Mouse (Mus musculus): ENCODE results near the gene Sgce. TPM values are rescaled to one million over a fixed set of nuclear protein-coding genes. Genes with fewer than 3 reads are reported as not detected.
"Not testable (repeated sequence)": the region's sequence is repeated elsewhere in the genome, so short reads cannot be mapped to it uniquely, and the experiment has no call there.

The Sgce gene
- polyA plus RNA-seq, 1 experiment from 2014 or later, result 79.9 TPM

DNA sequence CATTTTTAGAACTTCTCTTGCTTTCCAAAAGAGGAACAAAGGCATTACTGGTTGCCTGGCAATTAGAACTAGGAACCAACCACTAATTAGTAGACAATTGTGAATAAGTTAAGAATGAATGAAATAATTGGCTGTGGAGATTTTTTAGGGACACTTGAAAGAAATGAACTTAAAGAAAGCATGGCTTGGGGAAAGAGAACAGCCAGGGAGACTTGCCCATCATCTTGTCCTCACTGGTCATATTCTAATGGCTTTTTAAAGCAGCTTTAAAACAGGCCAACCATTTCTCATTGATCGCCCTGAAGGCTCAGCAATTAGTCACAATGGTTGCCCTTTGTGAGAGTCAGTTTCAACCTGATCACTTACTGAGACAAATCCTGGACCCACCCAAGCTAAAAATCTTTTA is 69.6 kb downstream of the Sgce start:
- Histone ChIP-seq H3K4me1 (no peaks in the 10 kb centered on the region), H3K4me2 (no peak overlapping the region), H3K27ac (no peak overlapping the region), H3K36me3 (no peaks in the 10 kb centered on the region), H3K9ac (no peak overlapping the region), H3K9me3 (no peaks in the 10 kb centered on the region), H3K4me3 (no peak overlapping the region), H3K27me3 (no peaks in the 10 kb centered on the region)
- no peak for ATAC-seq (ENCODE audit: insufficient number of reproducible peaks, low FRiP score, low TSS enrichment, low read depth)
- 69% methylated on average over 1 of the region's 1 CpGs for WGBS

DNA sequence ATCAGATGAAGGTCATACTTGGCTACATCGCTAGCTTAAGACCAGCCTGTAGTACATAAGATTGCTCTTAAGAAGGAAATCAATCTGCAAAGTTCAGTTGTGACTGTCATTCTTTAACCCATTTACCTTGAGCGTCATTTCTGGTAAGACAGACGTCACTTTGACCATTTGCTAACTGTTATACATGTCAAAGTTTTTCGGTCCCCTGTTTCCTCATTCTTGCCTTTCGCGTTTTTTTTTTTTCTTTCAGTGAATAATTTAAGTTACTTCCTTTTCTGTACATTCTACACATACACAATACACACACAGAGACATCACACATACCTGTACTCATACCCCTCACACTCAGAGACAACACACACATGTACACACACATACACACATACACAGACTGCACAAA is 81.9 kb downstream of the Sgce start:
- Histone ChIP-seq H3K4me1 (no peaks in the 10 kb centered on the region), H3K9ac (no peak overlapping the region), H3K36me3 (no peaks in the 10 kb centered on the region), H3K27ac (no peak overlapping the region), H3K27me3 (no peaks in the 10 kb centered on the region), H3K9me3 (no peaks in the 10 kb centered on the region), H3K4me2 (no peak overlapping the region), H3K4me3 (no peak overlapping the region)
- 85% methylated on average over 6 of the region's 6 CpGs for WGBS
- ATAC-seq (ENCODE audit: insufficient number of reproducible peaks, low FRiP score, low TSS enrichment, low read depth), result no peak

- Histone ChIP-seq H3K27ac (no peak overlapping the region), H3K9me3 (no peaks in the 10 kb centered on the region), H3K4me1 (no peaks in the 10 kb centered on the region), H3K27me3 (no peaks in the 10 kb centered on the region), H3K9ac (no peak overlapping the region), H3K36me3 (no peaks in the 10 kb centered on the region), H3K4me2 (no peak overlapping the region), H3K4me3 (no peak overlapping the region)
- 51% methylated on average over 2 of the region's 2 CpGs for WGBS
- no peak for ATAC-seq (ENCODE audit: insufficient number of reproducible peaks, low FRiP score, low TSS enrichment, low read depth)
Measured at GRCm38 (mm10) chr6:4664313-4664712, 82.7 kb downstream of the Sgce start.

DNA sequence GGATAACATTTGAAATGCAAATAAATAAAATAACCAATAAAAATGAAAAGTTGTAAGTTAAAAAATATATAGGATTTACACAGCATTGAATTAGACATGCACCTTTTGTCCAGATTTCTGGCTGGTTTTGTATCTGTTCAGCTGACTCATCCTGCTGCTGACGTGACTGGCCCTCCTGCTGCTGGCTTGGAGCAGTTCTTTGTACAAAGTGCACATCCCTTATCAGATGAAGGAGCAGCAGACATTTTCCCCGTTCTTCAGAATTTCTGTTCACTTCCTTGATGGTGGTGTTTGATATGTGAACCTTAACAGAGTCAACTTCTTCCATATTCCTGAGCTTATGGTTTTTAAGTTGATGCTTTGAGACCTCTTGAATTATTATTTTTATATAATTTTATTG is 83.5 kb downstream of the Sgce start:
- Histone ChIP-seq H3K4me2 (no peak overlapping the region), H3K9me3 (no peaks in the 10 kb centered on the region), H3K4me1 (no peaks in the 10 kb centered on the region), H3K36me3 (no peaks in the 10 kb centered on the region), H3K4me3 (no peak overlapping the region), H3K9ac (no peak overlapping the region), H3K27ac (no peak overlapping the region), H3K27me3 (no peaks in the 10 kb centered on the region)
- no peak for ATAC-seq (ENCODE audit: insufficient number of reproducible peaks, low FRiP score, low TSS enrichment, low read depth)
- WGBS, result 68% methylated on average over 2 of the region's 2 CpGs

DNA sequence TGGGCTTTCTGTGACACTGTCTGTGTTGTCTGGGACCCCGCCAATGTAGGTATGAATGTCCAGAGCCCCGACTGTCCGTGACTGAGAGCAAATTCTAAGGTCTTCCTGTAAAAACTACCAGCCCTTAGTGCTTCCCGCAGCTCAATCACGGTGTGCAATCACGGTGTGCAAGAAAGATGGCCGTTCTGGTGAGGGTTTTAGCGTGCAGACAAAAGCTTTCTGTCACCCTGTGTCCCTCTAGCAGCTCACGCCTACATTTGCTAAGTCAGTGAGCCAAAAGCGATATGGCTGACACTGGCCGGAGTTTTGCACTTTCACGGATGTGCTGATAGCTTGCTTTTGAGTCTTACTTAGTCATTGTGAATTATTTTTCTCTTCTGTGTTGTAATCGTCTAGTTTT is 88.1 kb downstream of the Sgce start:
- no peak overlapping the region for H3K4me3 ChIP-seq
- H3K4me2 ChIP-seq, result no peak overlapping the region
- H3K36me3 ChIP-seq, result no peaks in the 10 kb centered on the region
- no peak for ATAC-seq (ENCODE audit: insufficient number of reproducible peaks, low FRiP score, low TSS enrichment, low read depth)
- no peak overlapping the region for H3K27ac ChIP-seq
- H3K27me3 ChIP-seq, result no peaks in the 10 kb centered on the region
- no peaks in the 10 kb centered on the region for H3K9me3 ChIP-seq
- WGBS, result 86% methylated on average over 13 of the region's 13 CpGs
- H3K4me1 ChIP-seq, result no peaks in the 10 kb centered on the region
- no peak overlapping the region for H3K9ac ChIP-seq

DNA sequence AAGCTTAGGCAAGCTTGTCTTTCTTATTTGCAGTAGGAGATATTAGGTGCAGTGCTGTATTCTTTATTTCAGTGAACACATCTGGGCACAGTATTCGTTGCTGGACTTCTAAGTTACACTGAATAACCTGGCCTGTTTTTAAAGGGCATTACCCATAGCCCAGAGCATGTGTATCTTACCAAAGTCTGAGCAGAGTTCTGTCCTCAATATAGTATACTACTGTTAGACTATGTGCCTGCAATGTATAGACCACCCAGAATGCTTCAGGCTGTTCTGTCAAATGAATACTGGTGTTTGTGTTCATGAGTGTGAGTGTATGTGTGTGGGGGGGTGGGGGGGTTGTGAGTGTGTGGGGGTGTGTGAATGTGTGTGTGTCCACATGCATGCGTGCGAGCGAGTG is 91.1 kb downstream of the Sgce start:
- Histone ChIP-seq H3K4me1 (no peaks in the 10 kb centered on the region), H3K36me3 (no peaks in the 10 kb centered on the region), H3K27ac (no peak overlapping the region), H3K27me3 (no peaks in the 10 kb centered on the region), H3K9ac (no peak overlapping the region), H3K9me3 (no peaks in the 10 kb centered on the region; the same call in 1 of the 2 replicates), H3K4me3 (no peak overlapping the region), H3K4me2 (no peak overlapping the region)
- no peak for ATAC-seq (ENCODE audit: insufficient number of reproducible peaks, low FRiP score, low TSS enrichment, low read depth)
- 78% methylated on average over 4 of the region's 4 CpGs for WGBS

DNA sequence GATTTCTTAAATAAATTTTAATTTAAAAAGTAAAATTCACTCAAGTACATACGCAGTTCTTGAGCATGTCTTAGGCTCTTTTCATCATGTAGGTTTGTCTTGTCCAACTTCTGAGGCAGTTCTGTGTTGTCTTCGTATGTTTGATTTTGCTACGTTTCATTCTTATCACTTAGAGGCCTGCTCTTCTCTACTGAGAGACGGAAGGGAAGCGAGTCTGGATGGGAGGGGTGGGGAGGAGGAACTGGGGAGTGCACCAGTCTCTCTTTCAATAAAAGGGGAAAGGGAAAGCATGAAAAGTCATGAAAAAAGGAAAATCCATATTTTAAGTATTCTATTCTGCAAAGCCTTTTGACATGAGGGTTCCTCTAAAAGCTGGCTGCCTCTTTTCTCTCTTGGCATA is 91.5 kb downstream of the Sgce start:
- no peak overlapping the region for H3K4me3 ChIP-seq
- WGBS, result 65% methylated on average over 5 of the region's 5 CpGs
- no peak overlapping the region for H3K4me2 ChIP-seq
- H3K4me1 ChIP-seq, result no peaks in the 10 kb centered on the region
- H3K27ac ChIP-seq, result no peak overlapping the region
- ATAC-seq (ENCODE audit: insufficient number of reproducible peaks, low FRiP score, low TSS enrichment, low read depth), result no peak
- no peaks in the 10 kb centered on the region for H3K36me3 ChIP-seq
- H3K9ac ChIP-seq, result no peak overlapping the region
- no peaks in the 10 kb centered on the region for H3K27me3 ChIP-seq
- no peaks in the 10 kb centered on the region; the same call in 1 of the 2 replicates for H3K9me3 ChIP-seq

- H3K4me3 ChIP-seq; H3K4me1 ChIP-seq; H3K9me3 ChIP-seq; H3K27ac ChIP-seq; H3K36me3 ChIP-seq; ATAC-seq (ENCODE audit: insufficient number of reproducible peaks, low FRiP score, low TSS enrichment, low read depth); H3K27me3 ChIP-seq; H3K4me2 ChIP-seq; H3K9ac ChIP-seq: not testable (repeated sequence)
- WGBS, result 96% methylated on average over 12 of the region's 12 CpGs
Measured at GRCm38 (mm10) chr6:4653741-4654140, 93.3 kb downstream of the Sgce start.

- 45% methylated on average over 8 of the region's 8 CpGs for WGBS
- H3K27ac ChIP-seq, result no peak overlapping the region; the same call in 1 of the 2 replicates
- no peak for ATAC-seq (ENCODE audit: insufficient number of reproducible peaks, low FRiP score, low TSS enrichment, low read depth)
Measured at GRCm38 (mm10) chr6:4652596-4653134, 94.3 kb downstream of the Sgce start.

DNA sequence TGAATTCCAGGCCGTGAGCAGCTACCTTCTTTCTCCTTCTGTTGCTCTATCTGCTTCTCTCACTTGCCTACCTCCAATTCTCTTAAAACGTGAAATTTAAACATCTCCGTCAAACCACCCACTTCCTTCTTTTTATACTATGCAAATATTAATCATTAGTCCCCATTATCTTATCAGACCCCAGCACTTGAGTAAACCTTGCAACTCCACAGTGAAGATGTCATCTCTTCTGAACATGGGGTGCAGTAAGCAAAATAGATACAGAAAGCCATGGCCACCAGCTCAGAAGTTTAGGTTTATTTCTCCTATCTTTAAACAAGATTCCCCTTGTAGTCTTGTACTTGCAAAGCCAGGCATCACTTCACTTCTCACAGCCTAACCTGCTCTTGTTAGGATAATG is 99.7 kb downstream of the Sgce start:
- WGBS, result 82% methylated on average over 3 of the region's 3 CpGs
- Histone ChIP-seq H3K27ac (no peak overlapping the region), H3K9ac (no peak overlapping the region), H3K27me3 (no peaks in the 10 kb centered on the region), H3K4me1 (no peaks in the 10 kb centered on the region), H3K4me2 (no peak overlapping the region), H3K9me3 (no peaks in the 10 kb centered on the region), H3K36me3 (peaks cover 2% of the 10 kb centered on the region), H3K4me3 (no peak overlapping the region)
- ATAC-seq (ENCODE audit: insufficient number of reproducible peaks, low FRiP score, low TSS enrichment, low read depth), result no peak

More at GRCm38 (mm10) chr6:4652596-4653134, 94.3 kb downstream of the Sgce start:
- Histone ChIP-seq H3K9me3 (no peaks in the 10 kb centered on the region; the same call in 1 of the 2 replicates), H3K36me3 (no peaks in the 10 kb centered on the region), H3K4me3 (no peak overlapping the region), H3K27me3 (no peaks in the 10 kb centered on the region), H3K4me2 (no peak overlapping the region), H3K4me1 (no peaks in the 10 kb centered on the region), H3K9ac (no peak overlapping the region)

GRCm38 (mm10) chr6:4642068-4642467 is 104.9 kb downstream of the Sgce start:
- Histone ChIP-seq H3K4me1 (no peaks in the 10 kb centered on the region), H3K4me2 (no peak overlapping the region), H3K9ac (no peak overlapping the region), H3K4me3 (no peak overlapping the region), H3K27ac (no peak overlapping the region), H3K27me3 (no peaks in the 10 kb centered on the region), H3K36me3 (peaks cover 27% of the 10 kb centered on the region), H3K9me3 (no peaks in the 10 kb centered on the region)
- ATAC-seq (ENCODE audit: insufficient number of reproducible peaks, low FRiP score, low TSS enrichment, low read depth), result no peak
- 81% methylated on average over 7 of the region's 7 CpGs for WGBS

DNA sequence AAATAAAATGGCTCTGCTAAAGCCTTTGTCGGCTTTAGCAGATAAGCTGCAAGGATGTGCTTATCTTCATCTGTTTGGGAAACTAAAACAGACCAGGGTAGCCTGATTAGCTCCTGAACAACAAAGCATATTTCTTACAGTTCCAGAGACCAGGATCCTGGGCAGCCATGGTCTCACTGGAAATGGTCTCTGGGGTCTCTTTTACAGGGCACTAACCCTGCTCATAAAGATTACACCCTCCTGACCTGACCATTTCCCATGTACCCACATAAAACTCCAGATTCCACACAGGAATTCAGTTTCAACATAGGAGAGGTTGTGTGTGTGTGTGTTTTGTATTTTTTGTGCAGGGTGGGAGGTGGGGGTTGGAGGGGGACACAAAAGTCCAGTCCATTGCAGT is 112.2 kb downstream of the Sgce start:
- ATAC-seq (ENCODE audit: insufficient number of reproducible peaks, low FRiP score, low TSS enrichment, low read depth), result no peak
- H3K4me3 ChIP-seq, result no peak overlapping the region
- H3K36me3 ChIP-seq, result peaks cover 19% of the 10 kb centered on the region; the same call in 1 of the 2 replicates
- no peaks in the 10 kb centered on the region for H3K27me3 ChIP-seq
- no peaks in the 10 kb centered on the region for H3K9me3 ChIP-seq
- WGBS, result 18% methylated on average over 1 of the region's 1 CpGs
- H3K4me1 ChIP-seq, result no peaks in the 10 kb centered on the region
- no peak overlapping the region for H3K4me2 ChIP-seq
- H3K9ac ChIP-seq, result no peak overlapping the region
- H3K27ac ChIP-seq, result no peak overlapping the region

DNA sequence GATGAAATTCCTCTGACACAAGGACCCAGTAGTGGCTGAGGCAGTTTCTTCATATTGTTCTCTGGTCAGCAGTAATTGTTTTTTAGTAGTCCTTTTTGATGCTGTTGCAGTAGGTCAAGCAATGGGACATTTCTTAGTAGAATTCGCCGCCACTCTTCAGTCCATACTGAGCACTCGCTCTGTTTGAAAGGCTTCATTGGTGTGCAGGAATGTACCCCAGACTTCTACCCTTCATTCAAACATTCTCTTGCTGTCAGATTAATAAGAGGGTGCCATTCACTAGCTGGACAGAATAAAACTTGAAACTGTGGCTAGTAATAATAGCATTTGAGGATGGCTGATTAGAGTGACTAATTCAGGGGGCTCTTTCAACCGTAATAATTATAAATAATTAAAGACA is 113.8 kb downstream of the Sgce start:
- H3K36me3 ChIP-seq, result peaks cover 15% of the 10 kb centered on the region; the same call in 1 of the 2 replicates
- no peaks in the 10 kb centered on the region for H3K9me3 ChIP-seq
- H3K9ac ChIP-seq, result no peak overlapping the region
- no peaks in the 10 kb centered on the region for H3K27me3 ChIP-seq
- no peak for ATAC-seq (ENCODE audit: insufficient number of reproducible peaks, low FRiP score, low TSS enrichment, low read depth)
- H3K27ac ChIP-seq, result no peak overlapping the region
- no peaks in the 10 kb centered on the region for H3K4me1 ChIP-seq
- no peak overlapping the region for H3K4me3 ChIP-seq
- WGBS, result 87% methylated on average over 4 of the region's 4 CpGs
- H3K4me2 ChIP-seq, result no peak overlapping the region

Data from limb, embryonic 15.5 days (tissue).